Mouse (Mus musculus) urinary bladder, postnatal 4 days (tissue): ENCODE data around the gene Tmcc1.

Experiments
- DNase-seq, 2 experiments: peaks; one replicate each; pipeline ENCODE4 v3.0.0; 2021 to 2022; ENCODE audit warnings: low spot score in 2 of 2

Gene Tmcc1

GRCm38 (mm10) chr6:115972083-115972764, 221.1 kb downstream of the Tmcc1 start:
- DNase-seq: no peak

- no peak for DNase-seq
These were observed 221.8 kb downstream of the Tmcc1 start for GRCm38 (mm10) chr6:115971273-115972060.

GRCm38 (mm10) chr6:115969952-115970351, 223.3 kb downstream of the Tmcc1 start:
- no peak for DNase-seq

GRCm38 (mm10) chr6:115969103-115969502, 224.2 kb downstream of the Tmcc1 start:
- no peak for DNase-seq

GRCm38 (mm10) chr6:115968700-115969099, 224.6 kb downstream of the Tmcc1 start:
- no peak for DNase-seq
